Mouse (Mus musculus): ENCODE data around the gene Arhgap27. TPM values are rescaled to one million over a fixed set of nuclear protein-coding genes. Genes with fewer than 3 reads are reported as not detected.
"Not testable (repeated sequence)": the region's sequence is repeated elsewhere in the genome, so short reads cannot be mapped to it uniquely, and the experiment has no call there.

The Arhgap27 gene
- total RNA-seq (2018; cell fraction: chromatin; rRNA removed) = 100 to 1,000 TPM in 1 of 26 experiments, 10 to 100 TPM in 22, 1 to 10 TPM in 3; 6.1 to 113 (median 35.5) TPM
- 10 to 100 TPM in 13 of 26 experiments, 1 to 10 TPM in 13; 2.3 to 28.4 (median 11.2) TPM for total RNA-seq (2018; cell fraction: cytosol; rRNA removed)
- total RNA-seq (2018; cell fraction: nucleus; rRNA removed) = 10 to 100 TPM in 22 of 26 experiments, 1 to 10 TPM in 4; 5.9 to 75.3 (median 23.3) TPM
- polyA plus RNA-seq (2018) = 3.7 to 16.2 TPM (median 6.5 TPM) in 3 replicates

DNA sequence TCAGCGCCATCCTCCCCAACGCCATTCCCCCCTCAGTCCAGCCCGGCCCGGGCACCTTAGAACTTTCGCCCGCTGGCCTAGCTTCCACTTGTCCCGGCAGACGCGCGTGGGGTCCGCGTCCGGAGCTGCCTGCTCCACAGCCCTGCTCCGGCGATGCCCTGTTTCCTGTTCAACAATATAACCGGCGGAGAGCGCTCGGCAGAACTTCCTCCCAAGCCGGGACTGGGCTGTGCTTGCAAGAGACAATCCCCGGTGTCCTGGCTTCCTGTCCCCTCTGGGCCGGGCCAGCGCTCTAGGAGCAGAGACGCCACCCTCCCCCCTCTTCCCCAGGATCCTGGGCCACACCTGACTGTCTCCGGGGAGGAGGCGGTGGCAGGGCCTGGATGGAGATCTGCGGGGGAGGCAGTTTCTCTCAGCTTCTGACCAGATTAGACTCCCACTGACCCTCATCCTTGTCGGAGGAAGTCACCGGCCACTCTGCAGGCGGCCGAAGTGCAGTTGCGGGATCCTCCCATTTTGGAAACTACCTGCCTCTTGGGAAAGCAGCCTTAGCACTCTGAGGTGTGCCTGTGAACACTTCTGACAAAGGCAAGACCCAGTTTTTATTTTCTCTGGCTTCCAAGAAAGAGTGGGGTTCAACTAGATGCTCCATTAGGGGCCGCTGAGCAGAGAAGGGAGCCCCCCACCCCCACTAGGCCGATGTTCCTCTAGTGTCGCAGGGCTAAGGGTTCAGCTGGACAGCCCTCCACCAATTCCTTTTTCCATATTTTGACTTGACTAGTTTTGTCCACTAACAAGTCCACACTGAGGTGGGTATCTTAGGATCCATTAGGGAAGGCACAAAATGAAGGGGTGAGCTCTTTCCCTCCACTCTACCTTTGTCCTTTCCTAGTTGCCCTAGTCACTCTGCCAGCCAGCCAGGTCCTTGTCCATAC, at the start of gene Arhgap27:
TSS of gene Arhgap27 (minus strand) at position 479 of the 935 bp plus-strand sequence.
- peaks cover 30% of the 10 kb centered on the region for H3K36me3 ChIP-seq (ENCODE audit: inconsistent target)

DNA sequence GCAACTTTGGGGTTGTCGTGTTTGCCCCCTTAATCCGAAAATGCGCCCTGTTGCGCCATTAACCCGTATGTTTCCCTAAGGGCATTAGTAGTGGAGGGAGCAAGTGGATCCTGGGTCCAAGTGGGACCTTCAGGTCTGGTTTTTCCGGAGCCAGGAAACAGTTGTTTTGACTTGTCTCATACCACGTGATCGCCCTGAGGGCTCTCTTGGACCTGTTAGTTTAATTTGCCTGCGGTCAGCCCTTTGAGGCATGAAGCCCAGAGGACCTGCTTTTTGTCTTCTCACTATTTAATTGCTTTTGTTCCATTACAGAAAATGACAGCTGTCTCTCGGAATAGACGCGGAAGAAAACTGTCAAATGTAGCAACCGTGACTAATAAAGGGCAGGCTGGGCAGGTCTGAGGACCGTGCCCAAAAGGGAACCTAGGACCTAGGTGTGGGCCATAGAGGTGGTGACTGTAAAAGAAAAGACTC, 49.5 kb upstream of the Arhgap27 start:
- peaks cover 10% of the 10 kb centered on the region; the same call in 1 of the 2 replicates for H3K36me3 ChIP-seq (ENCODE audit: inconsistent target)
- peaks cover 45% of the 10 kb centered on the region for H3K79me2 ChIP-seq (ENCODE audit: inconsistent target)
- peak overlapping the region; percentile 88 for H3K4me3 ChIP-seq (ENCODE audit: inconsistent target)
- H3K27ac ChIP-seq = peak overlapping the region; percentile 46
- WGBS (ENCODE audit: missing documents) = 9% methylated on average over 14 of the region's 14 CpGs

More for the DNA sequence above, at the start of gene Arhgap27:
- H3K79me2 ChIP-seq (ENCODE audit: inconsistent target) = peaks cover 5% of the 10 kb centered on the region; the same call in 1 of the 2 replicates
- WGBS (ENCODE audit: missing documents) = 3% methylated on average over 35 of the region's 35 CpGs
- peak within 1 kb of the TSS; percentile 56 for H3K4me3 ChIP-seq (ENCODE audit: inconsistent target)
- H3K27ac ChIP-seq = peak within 1 kb of the TSS; percentile 68

DNA sequence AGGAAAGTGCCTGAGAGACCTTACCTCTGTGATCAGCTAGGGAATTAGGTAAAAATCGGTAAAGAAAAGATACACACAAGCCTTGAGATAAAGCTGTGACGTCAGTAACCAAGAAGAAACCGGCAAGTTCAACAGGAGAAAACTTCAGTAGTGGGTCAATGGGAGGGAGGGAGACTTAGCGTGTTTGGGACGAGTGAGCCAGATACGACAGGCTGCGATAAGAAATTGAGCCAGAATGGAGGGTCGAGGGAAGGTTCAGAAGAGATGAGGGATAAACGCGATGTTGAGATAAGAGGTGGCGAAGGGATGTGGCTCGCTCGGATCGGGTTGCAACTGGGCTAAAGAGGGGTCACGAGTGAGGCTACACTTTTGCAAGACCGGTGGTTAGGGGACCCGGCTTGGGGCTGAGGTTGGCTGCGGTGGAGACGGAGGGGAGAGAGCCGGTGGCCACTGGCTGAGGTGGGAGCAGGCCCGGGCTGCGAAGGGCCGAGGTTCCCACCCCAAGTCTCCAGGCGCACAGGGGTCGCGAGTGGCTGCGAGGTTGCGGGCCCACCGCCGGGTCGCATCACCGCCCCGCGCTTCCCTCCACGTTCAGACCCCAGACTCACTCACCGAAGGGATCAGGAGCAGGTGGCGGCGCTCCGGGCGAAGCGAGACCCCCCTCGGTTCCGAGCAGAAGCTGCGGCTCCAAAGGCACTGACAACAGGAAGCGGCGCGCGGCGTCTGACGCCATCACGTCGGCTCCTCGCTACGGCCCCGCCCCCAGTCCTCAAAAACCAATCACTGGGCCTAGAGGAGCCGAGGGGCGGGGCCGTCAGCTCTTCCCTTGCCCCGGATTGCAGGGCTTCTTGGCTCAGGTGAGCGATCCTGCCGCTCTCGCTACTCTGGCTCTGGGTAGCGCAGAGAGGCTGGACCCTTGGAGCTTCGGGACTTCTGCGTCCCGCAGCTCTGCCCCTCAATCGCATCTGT, 48.8 kb upstream of the Arhgap27 start, which contains the start of gene Plekhm1:
TSS of gene Plekhm1 (minus strand) at position 707 of the 969 bp plus-strand sequence.
- WGBS (ENCODE audit: missing documents) = under 1% methylated on average over 61 of the region's 67 CpGs
- peaks cover 52% of the 10 kb centered on the region for H3K79me2 ChIP-seq (ENCODE audit: inconsistent target)
- H3K27ac ChIP-seq = peak within 1 kb of the TSS; percentile 55
- H3K36me3 ChIP-seq (ENCODE audit: inconsistent target) = peaks cover 10% of the 10 kb centered on the region; the same call in 1 of the 2 replicates
- H3K4me3 ChIP-seq (ENCODE audit: inconsistent target) = peak within 1 kb of the TSS; percentile 88

DNA sequence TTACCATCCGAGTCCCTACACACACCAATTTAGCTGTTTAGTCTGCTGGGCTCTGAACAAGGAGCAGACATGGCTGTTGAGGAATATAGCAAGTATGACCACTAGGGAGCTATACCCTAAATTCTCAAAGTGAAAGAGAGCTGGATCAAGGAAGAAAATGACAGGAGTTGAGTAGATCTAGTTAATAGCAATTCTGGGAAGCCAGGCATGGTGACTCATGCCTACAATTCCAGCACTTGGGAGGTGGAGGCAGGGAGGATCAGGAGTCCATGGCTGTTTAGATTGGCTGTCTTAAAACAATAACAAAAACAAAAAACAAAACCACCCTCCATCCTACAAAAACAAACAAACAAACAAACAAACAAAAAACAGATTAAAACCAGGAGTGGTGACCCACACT, 47.8 kb upstream of the Arhgap27 start:
- H3K27ac ChIP-seq = peak overlapping the region; percentile 55; the same call in 1 of the 2 replicates
- H3K36me3 ChIP-seq (ENCODE audit: inconsistent target) = peaks cover 10% of the 10 kb centered on the region; the same call in 1 of the 2 replicates
- peak overlapping the region; percentile 88 for H3K4me3 ChIP-seq (ENCODE audit: inconsistent target)
- WGBS (ENCODE audit: missing documents) = 90% methylated on average over 1 of the region's 1 CpGs
- H3K79me2 ChIP-seq (ENCODE audit: inconsistent target) = peaks cover 62% of the 10 kb centered on the region

DNA sequence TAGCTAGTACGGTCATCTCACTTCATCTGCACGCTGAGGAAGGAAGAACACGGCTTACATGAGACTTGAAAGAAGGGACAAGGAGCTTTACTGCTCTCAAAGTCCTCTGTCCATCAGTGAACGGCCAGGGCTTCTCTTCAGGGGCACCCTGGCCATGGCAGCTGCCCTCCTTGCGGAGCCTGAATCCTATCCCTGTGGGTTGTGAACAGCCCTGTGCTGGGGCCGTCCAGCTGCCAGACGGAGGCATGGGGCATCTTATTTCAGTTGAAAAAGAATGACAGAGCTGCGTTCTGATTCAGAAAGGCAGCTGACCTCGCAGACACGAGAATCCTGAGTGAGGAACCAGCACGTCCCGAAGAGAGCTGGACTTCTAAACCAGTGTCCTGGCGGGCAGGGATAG, 45.4 kb upstream of the Arhgap27 start:
- Histone ChIP-seq H3K4me3 (ENCODE audit: inconsistent target) (no peak overlapping the region), H3K36me3 (ENCODE audit: inconsistent target) (peaks cover 10% of the 10 kb centered on the region; the same call in 1 of the 2 replicates), H3K79me2 (ENCODE audit: inconsistent target) (peaks cover 86% of the 10 kb centered on the region), H3K27ac (no peak overlapping the region)
- WGBS (ENCODE audit: missing documents) = 91% methylated on average over 13 of the region's 13 CpGs

DNA sequence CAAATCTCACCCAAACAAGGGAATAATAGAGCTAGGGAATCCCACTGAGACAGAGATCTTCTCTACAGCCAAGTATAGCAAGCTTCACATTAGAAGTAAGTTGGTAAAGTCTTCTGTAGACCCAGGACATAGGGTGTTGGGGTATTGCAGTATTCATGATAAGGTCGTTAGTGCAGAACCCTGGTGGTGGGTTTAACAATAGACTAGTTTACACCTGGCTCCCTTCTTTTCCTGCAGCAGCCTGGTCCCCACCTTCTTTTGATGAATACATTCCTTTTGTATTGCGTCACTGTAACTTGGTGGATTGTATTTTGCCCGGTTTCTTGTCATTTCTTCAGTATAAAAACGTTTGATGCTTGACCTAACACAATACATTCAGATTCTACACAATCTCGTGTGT, 43.6 kb upstream of the Arhgap27 start:
- 87% methylated on average over 5 of the region's 5 CpGs for WGBS (ENCODE audit: missing documents)
- peaks cover 100% of the 10 kb centered on the region for H3K79me2 ChIP-seq (ENCODE audit: inconsistent target)
- peaks cover 10% of the 10 kb centered on the region; the same call in 1 of the 2 replicates for H3K36me3 ChIP-seq (ENCODE audit: inconsistent target)
- not testable (repeated sequence) for H3K27ac ChIP-seq; H3K4me3 ChIP-seq (ENCODE audit: inconsistent target)

DNA sequence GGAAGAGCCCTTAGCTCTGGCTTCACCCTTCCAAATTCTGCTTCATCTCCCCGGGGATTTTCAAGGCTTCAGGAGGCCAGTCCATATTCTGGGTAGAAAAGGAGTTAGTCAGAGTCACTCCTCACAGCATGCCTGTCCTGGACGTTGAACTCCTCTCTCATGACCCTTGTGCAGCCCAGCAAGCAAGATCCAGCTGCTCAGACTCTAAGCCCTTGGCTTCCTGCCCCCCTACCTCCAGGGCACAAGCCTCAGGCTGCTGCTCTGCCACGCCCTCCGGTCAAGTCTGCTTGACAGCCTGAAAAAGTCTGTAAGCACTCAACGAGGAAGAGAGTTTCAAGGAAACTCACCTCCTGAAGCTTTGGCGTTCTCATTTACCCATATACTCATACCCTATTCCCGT, 43.1 kb upstream of the Arhgap27 start:
- peaks cover 100% of the 10 kb centered on the region for H3K79me2 ChIP-seq (ENCODE audit: inconsistent target)

DNA sequence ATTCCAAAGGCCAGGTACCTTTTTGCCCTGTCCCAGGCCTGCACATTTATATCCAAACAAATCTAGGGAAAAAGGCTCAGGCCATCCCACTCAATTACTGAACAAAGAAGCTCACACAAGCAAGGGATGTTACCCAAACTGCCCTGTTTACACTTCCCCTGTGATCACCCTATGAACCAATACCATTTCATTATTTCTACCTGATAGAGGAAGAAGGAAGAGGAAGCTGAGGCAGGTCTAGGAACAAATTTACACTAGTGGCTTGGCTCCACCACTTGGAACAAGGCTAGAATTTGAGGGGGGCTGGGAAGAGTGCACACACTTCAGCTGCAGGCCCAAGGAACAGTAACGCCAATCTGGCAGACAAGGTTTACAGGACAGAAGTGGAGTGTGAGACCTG, 42.3 kb upstream of the Arhgap27 start:
- Histone ChIP-seq H3K36me3 (ENCODE audit: inconsistent target) (peaks cover 10% of the 10 kb centered on the region; the same call in 1 of the 2 replicates), H3K27ac (no peak overlapping the region)

More for the DNA sequence above, 43.1 kb upstream of the Arhgap27 start:
- 76% methylated on average over 7 of the region's 7 CpGs for WGBS (ENCODE audit: missing documents)
- no peak overlapping the region for H3K4me3 ChIP-seq (ENCODE audit: inconsistent target)
- H3K36me3 ChIP-seq (ENCODE audit: inconsistent target) = peaks cover 10% of the 10 kb centered on the region; the same call in 1 of the 2 replicates
- H3K27ac ChIP-seq = no peak overlapping the region; the same call in 1 of the 2 replicates

DNA sequence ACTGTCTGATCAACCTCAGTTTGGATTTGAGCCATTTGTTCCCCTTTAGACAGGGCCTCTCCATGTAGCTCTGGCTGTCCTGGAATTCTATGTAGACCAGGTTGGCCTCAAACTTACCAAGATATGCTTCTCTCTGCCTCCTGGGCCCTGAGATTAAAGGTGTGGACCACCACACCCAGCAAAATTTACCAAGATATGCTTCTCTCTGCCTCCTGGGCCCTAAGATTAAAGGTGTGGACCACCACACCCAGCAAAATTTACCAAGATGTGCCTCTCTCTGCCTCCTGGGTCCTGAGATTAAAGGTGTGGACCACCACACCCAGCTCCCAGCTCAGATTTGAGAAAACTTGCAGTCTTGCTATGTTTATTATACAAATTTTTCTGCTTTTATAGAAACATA, 41.1 kb upstream of the Arhgap27 start:
- Histone ChIP-seq H3K27ac (peak overlapping the region; percentile 96), H3K79me2 (ENCODE audit: inconsistent target) (peaks cover 98% of the 10 kb centered on the region), H3K4me3 (ENCODE audit: inconsistent target) (no peak overlapping the region), H3K36me3 (ENCODE audit: inconsistent target) (peaks cover 10% of the 10 kb centered on the region; the same call in 1 of the 2 replicates)

More for the DNA sequence above, 42.3 kb upstream of the Arhgap27 start:
- Histone ChIP-seq H3K4me3 (ENCODE audit: inconsistent target) (no peak overlapping the region), H3K79me2 (ENCODE audit: inconsistent target) (peaks cover 100% of the 10 kb centered on the region)
- WGBS (ENCODE audit: missing documents) = 100% methylated on average over 1 of the region's 1 CpGs

DNA sequence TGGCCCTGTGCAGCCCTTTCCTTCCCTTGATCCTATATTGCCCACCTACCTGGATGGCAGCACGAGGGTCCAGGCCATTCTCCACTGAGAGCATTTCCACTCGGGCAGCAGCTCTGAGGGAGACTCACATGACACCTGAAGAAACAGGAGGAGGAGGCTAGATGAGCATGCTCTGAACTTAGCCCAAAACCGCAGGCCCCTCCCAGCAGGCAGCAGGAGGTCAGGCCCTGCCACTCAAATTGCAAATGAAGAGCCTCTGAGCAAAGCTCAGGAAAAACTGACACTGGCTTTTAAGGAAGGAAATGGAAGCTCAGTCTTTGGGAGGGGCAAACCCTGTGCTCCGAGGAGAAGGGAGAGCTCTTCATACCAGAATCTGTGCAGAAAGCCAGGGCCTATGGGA, 40.3 kb upstream of the Arhgap27 start:
- peak overlapping the region; percentile 43 for H3K4me3 ChIP-seq (ENCODE audit: inconsistent target)
- peaks cover 98% of the 10 kb centered on the region for H3K79me2 ChIP-seq (ENCODE audit: inconsistent target)
- peaks cover 1% of the 10 kb centered on the region; the same call in 1 of the 2 replicates for H3K36me3 ChIP-seq (ENCODE audit: inconsistent target)
- H3K27ac ChIP-seq = peak overlapping the region; percentile 96
- WGBS (ENCODE audit: missing documents) = 51% methylated on average over 4 of the region's 4 CpGs

DNA sequence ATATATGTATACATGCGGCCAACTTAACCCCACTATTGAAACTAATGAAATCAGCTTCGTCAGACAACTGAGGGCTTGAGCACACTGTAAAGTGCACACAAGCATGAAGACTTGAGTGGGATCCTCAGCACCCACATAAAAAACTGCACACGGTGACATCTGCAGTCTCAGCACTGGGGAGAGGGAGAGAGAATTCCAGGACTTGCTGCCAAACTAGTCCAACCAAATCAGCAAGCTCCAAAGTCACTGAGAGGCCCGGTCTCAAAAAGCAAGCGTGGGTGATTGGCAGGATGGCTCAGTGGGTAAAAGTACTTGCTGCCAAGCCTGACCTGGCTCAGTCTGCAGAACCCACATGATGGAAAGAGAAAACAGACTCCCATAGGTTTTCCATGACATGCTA, 39.2 kb upstream of the Arhgap27 start:
- Histone ChIP-seq H3K27ac (peak overlapping the region; percentile 96), H3K36me3 (ENCODE audit: inconsistent target) (no peaks in the 10 kb centered on the region), H3K79me2 (ENCODE audit: inconsistent target) (peaks cover 98% of the 10 kb centered on the region), H3K4me3 (ENCODE audit: inconsistent target) (peak overlapping the region; percentile 43)
- WGBS (ENCODE audit: missing documents) = 83% methylated on average over 5 of the region's 5 CpGs

DNA sequence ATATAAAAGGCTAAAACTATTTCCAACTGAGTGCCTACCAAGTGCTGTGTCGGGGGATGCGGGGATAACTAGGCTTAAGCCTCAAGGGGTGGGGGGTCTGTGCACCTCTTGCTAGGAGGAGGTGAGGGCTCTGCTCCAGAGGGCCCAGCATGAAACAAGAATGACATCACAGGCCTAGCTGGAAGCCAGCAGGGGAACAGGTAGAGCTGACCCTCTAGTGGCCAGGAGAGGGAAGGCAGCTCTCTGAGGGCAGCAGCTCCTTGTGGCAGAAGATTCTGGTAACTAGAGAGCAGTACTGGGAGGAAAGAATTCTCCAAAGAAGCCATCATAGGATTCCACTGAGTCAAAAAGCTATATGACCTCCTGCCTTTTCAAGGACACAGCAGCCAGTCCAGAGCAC, 38.7 kb upstream of the Arhgap27 start:
- peaks cover 98% of the 10 kb centered on the region for H3K79me2 ChIP-seq (ENCODE audit: inconsistent target)
- H3K36me3 ChIP-seq (ENCODE audit: inconsistent target) = no peaks in the 10 kb centered on the region; the same call in 1 of the 2 replicates
- WGBS (ENCODE audit: missing documents) = 81% methylated on average over 2 of the region's 2 CpGs
- peak overlapping the region; percentile 43 for H3K4me3 ChIP-seq (ENCODE audit: inconsistent target)
- H3K27ac ChIP-seq = peak overlapping the region; percentile 96

DNA sequence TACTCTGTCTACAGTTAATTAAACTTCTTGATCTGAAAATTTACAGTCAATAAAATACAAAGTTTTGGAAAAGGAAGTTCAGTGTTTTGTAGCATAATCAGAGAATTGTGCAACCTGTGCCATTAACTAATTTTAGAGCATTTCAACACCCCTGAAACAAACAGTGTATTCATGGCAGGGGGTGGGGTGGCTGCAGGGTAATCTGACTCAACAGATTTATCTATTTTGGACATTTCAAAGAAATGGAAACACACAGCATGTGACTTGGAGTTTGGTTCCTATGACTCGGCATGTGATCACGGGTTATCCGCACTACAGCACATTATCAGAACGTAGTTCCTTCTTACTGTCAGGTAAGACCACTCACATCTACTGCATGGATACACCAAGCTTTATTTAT, 36.5 kb upstream of the Arhgap27 start:
- Histone ChIP-seq H3K36me3 (ENCODE audit: inconsistent target) (peaks cover 21% of the 10 kb centered on the region), H3K27ac (peak overlapping the region; percentile 96), H3K79me2 (ENCODE audit: inconsistent target) (peaks cover 98% of the 10 kb centered on the region), H3K4me3 (ENCODE audit: inconsistent target) (no peak overlapping the region)
- WGBS (ENCODE audit: missing documents) = 16% methylated on average over 4 of the region's 4 CpGs

Measured in macrophage (primary cell).